Mouse (Mus musculus) thymus, postnatal 36 days (tissue): ENCODE results near the gene Lipn.

ENCODE experiments used
- DNase-seq, 2 experiments: peaks; one replicate each; pipeline ENCODE4 v3.0.0; 2022; ENCODE audit warnings: mixed read lengths in 2 of 2

Gene Lipn

GRCm38 (mm10) chr19:34066779-34067472 is at the start of gene Lipn:
Gene Lipn, plus strand, starts transcription at chr19:34067358.
- no peak for DNase-seq

DNA sequence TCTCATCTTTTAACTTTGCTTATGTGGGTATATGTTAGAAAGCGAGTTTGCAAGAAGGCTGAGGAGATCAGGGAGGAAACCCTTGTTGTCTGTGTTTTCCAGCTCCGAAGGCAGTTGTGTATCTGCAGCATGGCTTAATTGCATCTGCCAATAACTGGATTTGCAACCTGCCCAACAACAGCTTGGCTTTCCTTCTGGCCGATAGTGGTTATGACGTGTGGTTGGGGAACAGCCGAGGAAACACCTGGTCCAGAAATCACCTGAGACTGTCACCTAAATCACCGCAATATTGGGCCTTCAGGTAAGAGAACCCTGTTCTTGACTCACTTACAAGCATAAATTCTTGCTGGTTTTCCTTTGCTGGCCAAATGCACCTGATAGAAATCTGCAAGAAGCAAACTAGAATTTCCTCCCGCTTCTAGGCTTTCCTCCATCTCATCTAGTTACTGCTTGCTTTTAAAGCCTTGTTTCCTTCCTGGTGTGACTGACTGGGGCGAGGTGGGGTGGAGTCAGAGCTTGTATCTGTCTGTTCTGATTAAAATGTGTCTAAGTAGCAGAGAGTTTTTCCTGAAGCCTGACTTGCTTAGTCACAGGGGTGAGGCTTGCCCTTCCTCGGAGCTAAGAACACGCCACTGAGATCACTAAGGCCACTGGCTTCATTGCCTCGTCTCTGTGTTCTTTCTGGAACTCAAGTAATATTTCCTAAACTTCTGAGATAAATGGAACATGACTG is 45.6 kb upstream of the Lipn start:
- DNase-seq = no peak

DNA sequence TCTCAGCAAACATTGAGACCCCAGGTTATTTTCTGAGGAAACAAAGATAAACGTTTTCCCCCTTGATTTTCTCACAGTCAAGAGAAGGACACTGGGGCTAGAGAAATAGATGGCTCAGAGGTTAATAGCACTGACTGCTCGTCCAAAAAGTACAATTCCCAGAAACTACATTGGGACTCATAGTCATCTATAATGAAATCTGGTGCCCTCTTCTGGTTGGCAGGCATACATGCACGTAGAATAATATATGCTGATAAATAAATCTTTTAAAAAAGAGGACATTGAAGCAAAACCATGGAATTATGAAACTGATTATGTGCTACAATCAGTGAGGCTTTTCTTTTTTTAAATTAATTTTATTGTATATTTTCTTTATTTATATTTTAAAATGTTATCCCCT is 44.4 kb upstream of the Lipn start:
- DNase-seq = no peak

- no peak for DNase-seq
Measured at GRCm38 (mm10) chr19:34039731-34040130, 27.4 kb upstream of the Lipn start.

DNA sequence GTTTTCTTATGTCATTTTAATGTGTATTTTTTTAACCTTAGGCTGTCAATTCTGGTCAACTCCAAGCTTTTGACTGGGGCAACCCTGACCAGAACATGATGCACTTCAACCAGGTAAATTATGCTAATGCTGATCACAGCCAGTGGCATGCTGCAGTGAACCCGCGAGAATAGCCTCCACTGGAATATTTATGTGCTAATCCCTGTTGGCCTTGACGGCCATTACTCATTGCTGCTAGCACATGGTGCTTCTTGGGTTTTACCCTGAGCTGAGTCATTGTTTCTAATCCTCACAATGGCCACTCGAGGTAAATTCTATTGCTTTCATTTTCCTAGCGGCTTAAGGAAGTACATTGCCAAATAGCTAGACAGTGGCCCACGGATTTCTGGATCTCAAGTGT is 24.1 kb upstream of the Lipn start:
- DNase-seq = no peak

- no peak for DNase-seq
Measured at GRCm38 (mm10) chr19:34049371-34050039, 17.7 kb upstream of the Lipn start.

DNA sequence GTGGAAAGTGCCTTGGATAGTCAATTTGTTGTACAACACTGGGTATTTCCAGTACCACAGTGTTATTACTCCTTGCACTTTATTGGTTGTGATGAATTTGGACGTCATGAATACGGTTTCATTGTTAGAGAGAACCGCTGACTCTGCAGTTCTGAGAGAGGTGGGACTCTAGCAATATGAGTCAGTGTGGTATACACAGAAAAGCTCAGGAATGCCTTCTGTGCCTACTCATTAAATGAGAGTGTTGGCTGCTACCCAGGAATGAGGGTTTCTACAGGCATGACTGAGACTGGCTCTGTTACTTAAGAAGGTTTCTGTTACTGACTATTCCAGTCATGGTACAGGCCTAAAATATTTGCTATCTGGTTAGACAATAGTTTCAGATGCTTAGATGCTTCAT is 15.7 kb upstream of the Lipn start:
- DNase-seq = no peak

- no peak for DNase-seq
Measured at GRCm38 (mm10) chr19:34063547-34063946, 3.6 kb upstream of the Lipn start.

DNA sequence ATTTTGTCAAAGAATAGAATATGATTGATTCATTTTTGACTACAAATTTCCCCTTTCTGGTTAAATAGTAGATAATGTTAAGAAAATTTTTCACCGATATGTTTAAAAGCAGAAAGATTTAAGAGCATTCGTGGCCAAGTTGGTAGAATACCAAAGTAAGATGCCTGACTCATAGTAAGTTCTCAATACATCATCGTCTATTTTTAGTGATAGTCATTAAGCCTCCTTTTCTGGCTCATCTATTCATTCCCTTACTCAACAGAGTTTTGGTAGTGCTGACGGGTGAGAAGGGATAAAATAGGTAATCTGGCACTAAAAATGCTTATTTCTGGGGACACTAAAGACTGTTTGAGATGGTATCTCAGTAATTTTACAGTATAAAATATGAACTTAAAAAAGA is 3.1 kb upstream of the Lipn start:
- DNase-seq = no peak

DNA sequence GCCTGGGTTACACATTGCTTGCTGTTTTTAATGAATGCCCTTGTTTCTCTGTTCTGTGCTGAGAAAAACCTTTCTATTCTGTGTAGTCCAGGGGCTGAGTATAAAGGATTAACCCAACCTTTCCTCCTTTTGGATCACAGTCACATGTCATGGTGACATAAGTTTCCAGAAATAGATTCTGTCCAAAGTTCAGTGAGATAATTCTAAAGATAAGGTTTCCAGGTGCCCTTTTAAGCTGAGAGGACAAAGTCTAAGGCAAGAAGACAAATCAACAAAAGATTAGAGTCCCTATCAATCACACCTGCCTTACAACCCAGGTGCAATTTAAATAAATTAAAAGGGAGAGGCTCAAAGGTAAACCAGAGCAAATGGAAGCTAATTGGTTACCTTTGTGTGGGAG is 7.1 kb downstream of the Lipn start:
- no peak for DNase-seq

GRCm38 (mm10) chr19:34078130-34078529 is 11.0 kb downstream of the Lipn start:
- DNase-seq = no peak

- DNase-seq = no peak
Measured at GRCm38 (mm10) chr19:34089011-34089680, 22.0 kb downstream of the Lipn start.

GRCm38 (mm10) chr19:34095381-34095780 is 28.2 kb downstream of the Lipn start:
- DNase-seq = no peak

DNA sequence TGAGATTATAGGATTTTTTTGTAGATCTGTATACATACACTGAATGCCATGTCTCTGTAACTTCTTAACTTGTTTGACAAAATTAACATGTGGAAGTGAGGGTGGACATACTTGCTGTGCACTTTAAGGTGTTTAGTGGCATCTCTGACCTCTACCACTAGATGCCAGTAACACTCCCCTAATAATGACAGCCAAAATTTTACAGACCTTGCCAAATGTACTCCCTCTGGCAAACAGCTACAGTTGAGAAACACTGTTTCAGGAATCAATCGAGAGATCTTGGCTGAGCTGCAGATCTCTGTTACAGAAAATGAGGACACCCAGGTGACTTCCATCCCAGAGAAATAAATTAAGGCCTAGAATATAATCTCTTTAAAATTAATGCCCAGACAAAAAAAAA is 29.1 kb downstream of the Lipn start:
- DNase-seq = no peak

DNA sequence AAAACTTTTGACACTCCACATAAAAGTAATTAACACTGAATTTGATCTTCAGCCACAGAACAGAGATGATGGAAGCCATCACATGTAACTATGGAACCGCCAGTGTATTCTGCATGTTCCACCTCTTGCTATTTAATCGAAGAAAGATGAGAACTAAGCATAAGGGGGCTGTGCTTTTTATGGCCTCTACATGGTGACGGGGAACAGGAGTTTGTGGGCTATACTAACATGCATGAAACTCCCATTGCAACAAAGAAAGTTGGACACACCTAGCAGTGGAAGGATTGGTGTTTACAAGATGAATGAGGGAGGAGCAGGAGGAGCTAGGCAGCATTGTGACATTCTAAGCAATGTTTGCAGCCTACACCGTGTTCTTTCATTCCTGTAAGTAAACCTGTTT is 33.5 kb downstream of the Lipn start, which contains the start of gene Lipm:
Gene Lipm (plus strand): TSS at position 301 of the 400 bp plus-strand sequence.
- DNase-seq = no peak

- DNase-seq = no peak
Measured at GRCm38 (mm10) chr19:34101888-34102287, 34.7 kb downstream of the Lipn start.

DNA sequence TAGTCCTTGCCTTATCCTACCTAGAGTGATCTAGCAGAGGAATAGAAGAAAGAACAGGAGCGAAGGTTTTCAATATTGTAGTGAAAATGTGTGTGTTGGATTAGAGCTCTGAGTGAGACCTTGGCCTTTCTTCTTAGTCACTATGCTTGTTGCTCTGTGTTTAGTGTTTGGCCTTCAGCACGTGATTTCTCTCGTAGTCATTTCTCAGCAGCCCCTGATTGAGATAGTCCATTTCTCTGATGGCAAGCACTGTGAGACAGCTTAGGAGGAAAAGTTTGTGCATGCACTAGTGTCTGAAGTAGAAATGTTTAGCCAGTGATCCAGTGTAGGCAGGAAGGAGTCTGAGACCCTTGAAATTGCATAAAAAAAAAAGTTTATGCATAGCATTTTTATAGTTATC is 37.7 kb downstream of the Lipn start:
- no peak for DNase-seq

- no peak for DNase-seq
Measured at GRCm38 (mm10) chr19:34119102-34119501, 51.9 kb downstream of the Lipn start.

GRCm38 (mm10) chr19:34119653-34120052 is 52.5 kb downstream of the Lipn start:
- DNase-seq = no peak

GRCm38 (mm10) chr19:34120107-34120731 is 53.1 kb downstream of the Lipn start:
- no peak for DNase-seq
